Mouse (Mus musculus): Measurements from ENCODE around the gene AC131692.1. TPM values are rescaled to one million over a fixed set of nuclear protein-coding genes. Genes with fewer than 3 reads are reported as not detected.
A peak's percentile ranks its signal among the peaks of the same experiment; 100 is the strongest.

Gene AC131692.1
- 0.41 and 0.56 TPM in 2 replicates for polyA plus RNA-seq (2016; fragmentation: Nextera tagmentation; extraction: Ambion mirVana)

GRCm38 (mm10) chr19:6094119-6094518 is at the start of gene AC131692.1:
Gene AC131692.1 (plus strand): TSS chr19:6094419.
- 95% methylated on average over 7 of the region's 7 CpGs for WGBS
- Histone ChIP-seq H3K4me3 (no peak within 1 kb of the TSS), H3K4me1 (no peaks in the 10 kb centered on the region), H3K9me3 (no peaks in the 10 kb centered on the region), H3K27ac (replicated peaks) (no peak within 1 kb of the TSS), H3K27me3 (replicated peaks; ENCODE audit: low read depth, poor library complexity, severe bottlenecking) (no peaks in the 10 kb centered on the region), H3K36me3 (replicated peaks) (peaks cover 97% of the 10 kb centered on the region)
- DNase-seq (ENCODE audit: low spot score): no peak

- Histone ChIP-seq H3K4me1 (peaks cover 26% of the 10 kb centered on the region), H3K9me3 (no peaks in the 10 kb centered on the region), H3K4me3 (peak overlapping the region; percentile 82), H3K27me3 (replicated peaks; ENCODE audit: low read depth, poor library complexity, severe bottlenecking) (no peaks in the 10 kb centered on the region), H3K27ac (replicated peaks) (peak overlapping the region; percentile 99), H3K36me3 (replicated peaks) (peaks cover 28% of the 10 kb centered on the region)
- DNase-seq (ENCODE audit: low spot score): no peak
- WGBS: 24% methylated on average over 20 of the region's 20 CpGs
Observed at GRCm38 (mm10) chr19:6045366-6046293, 48.6 kb upstream of the AC131692.1 start.

GRCm38 (mm10) chr19:6046294-6047153 is 47.7 kb upstream of the AC131692.1 start, which contains the start of gene Syvn1:
Gene Syvn1 (plus strand): TSS chr19:6046576.
- peaks cover 26% of the 10 kb centered on the region for H3K4me1 ChIP-seq
- H3K27me3 ChIP-seq (replicated peaks; ENCODE audit: low read depth, poor library complexity, severe bottlenecking): no peaks in the 10 kb centered on the region
- peak; percentile 93 for DNase-seq (ENCODE audit: low spot score)
- under 1% methylated on average over 65 of the region's 65 CpGs for WGBS
- peaks cover 37% of the 10 kb centered on the region for H3K36me3 ChIP-seq (replicated peaks)
- H3K27ac ChIP-seq (replicated peaks): peak within 1 kb of the TSS; percentile 99
- H3K4me3 ChIP-seq: peak within 1 kb of the TSS; percentile 82
- no peaks in the 10 kb centered on the region for H3K9me3 ChIP-seq

GRCm38 (mm10) chr19:6047154-6047898 is 46.9 kb upstream of the AC131692.1 start:
- H3K27me3 ChIP-seq (replicated peaks; ENCODE audit: low read depth, poor library complexity, severe bottlenecking): no peaks in the 10 kb centered on the region
- peak overlapping the region; percentile 99 for H3K27ac ChIP-seq (replicated peaks)
- no peak for DNase-seq (ENCODE audit: low spot score)
- no peaks in the 10 kb centered on the region for H3K9me3 ChIP-seq
- peak overlapping the region; percentile 82 for H3K4me3 ChIP-seq
- peaks cover 26% of the 10 kb centered on the region for H3K4me1 ChIP-seq
- peaks cover 45% of the 10 kb centered on the region for H3K36me3 ChIP-seq (replicated peaks)
- 2% methylated on average over 44 of the region's 44 CpGs for whole genome bisulfite sequencing

- Histone ChIP-seq H3K4me1 (peaks cover 26% of the 10 kb centered on the region), H3K4me3 (peak overlapping the region; percentile 82), H3K27ac (replicated peaks) (no peak overlapping the region; the same call in 1 of the 2 replicates), H3K9me3 (no peaks in the 10 kb centered on the region), H3K36me3 (replicated peaks) (peaks cover 50% of the 10 kb centered on the region), H3K27me3 (replicated peaks; ENCODE audit: low read depth, poor library complexity, severe bottlenecking) (no peaks in the 10 kb centered on the region)
- DNase-seq (ENCODE audit: low spot score): no peak
- 90% methylated on average over 8 of the region's 8 CpGs for WGBS
Observed at GRCm38 (mm10) chr19:6047899-6048166, 46.4 kb upstream of the AC131692.1 start.

GRCm38 (mm10) chr19:6048681-6049410 is 45.4 kb upstream of the AC131692.1 start:
- 87% methylated on average over 11 of the region's 11 CpGs for WGBS
- H3K36me3 ChIP-seq (replicated peaks): peaks cover 60% of the 10 kb centered on the region
- H3K27me3 ChIP-seq (replicated peaks; ENCODE audit: low read depth, poor library complexity, severe bottlenecking): no peaks in the 10 kb centered on the region
- peaks cover 26% of the 10 kb centered on the region for H3K4me1 ChIP-seq
- DNase-seq (ENCODE audit: low spot score): no peak
- peak overlapping the region; percentile 82; the same call in 1 of the 2 replicates for H3K4me3 ChIP-seq
- H3K9me3 ChIP-seq: no peaks in the 10 kb centered on the region
- no peak overlapping the region for H3K27ac ChIP-seq (replicated peaks)

- no peaks in the 10 kb centered on the region for H3K9me3 ChIP-seq
- DNase-seq (ENCODE audit: low spot score): no peak
- no peak overlapping the region for H3K27ac ChIP-seq (replicated peaks)
- H3K36me3 ChIP-seq (replicated peaks): peaks cover 85% of the 10 kb centered on the region
- no peaks in the 10 kb centered on the region for H3K27me3 ChIP-seq (replicated peaks; ENCODE audit: low read depth, poor library complexity, severe bottlenecking)
- WGBS: 91% methylated on average over 7 of the region's 7 CpGs
- peaks cover 24% of the 10 kb centered on the region for H3K4me1 ChIP-seq
- no peak overlapping the region for H3K4me3 ChIP-seq
Observed at GRCm38 (mm10) chr19:6052516-6052915, 41.7 kb upstream of the AC131692.1 start.

GRCm38 (mm10) chr19:6054296-6054695 is 39.9 kb upstream of the AC131692.1 start:
- DNase-seq (ENCODE audit: low spot score): no peak
- Histone ChIP-seq H3K27ac (replicated peaks) (no peak overlapping the region), H3K36me3 (replicated peaks) (peaks cover 79% of the 10 kb centered on the region), H3K4me3 (no peak overlapping the region), H3K4me1 (peaks cover 20% of the 10 kb centered on the region), H3K9me3 (no peaks in the 10 kb centered on the region), H3K27me3 (replicated peaks; ENCODE audit: low read depth, poor library complexity, severe bottlenecking) (no peaks in the 10 kb centered on the region)
- WGBS: 86% methylated on average over 5 of the region's 5 CpGs

- peaks cover 65% of the 10 kb centered on the region for H3K36me3 ChIP-seq (replicated peaks)
- H3K4me3 ChIP-seq: peak overlapping the region; percentile 70
- H3K27ac ChIP-seq (replicated peaks): no peak overlapping the region
- no peaks in the 10 kb centered on the region for H3K9me3 ChIP-seq
- 70% methylated on average over 4 of the region's 4 CpGs for WGBS
- peaks cover 29% of the 10 kb centered on the region for H3K4me1 ChIP-seq
- H3K27me3 ChIP-seq (replicated peaks; ENCODE audit: low read depth, poor library complexity, severe bottlenecking): no peaks in the 10 kb centered on the region
- no peak for DNase-seq (ENCODE audit: low spot score)
Observed at GRCm38 (mm10) chr19:6056696-6057095, 37.5 kb upstream of the AC131692.1 start.

GRCm38 (mm10) chr19:6057313-6058096 is 36.7 kb upstream of the AC131692.1 start, which contains the start of the genes Mrpl49 and Fau:
Gene Mrpl49 (minus strand): TSS chr19:6057785.
Gene Fau (plus strand): TSS chr19:6057844.
- WGBS: under 1% methylated on average over 63 of the region's 63 CpGs
- Histone ChIP-seq H3K27me3 (replicated peaks; ENCODE audit: low read depth, poor library complexity, severe bottlenecking) (no peaks in the 10 kb centered on the region), H3K4me3 (peak within 1 kb of the TSS; percentile 70), H3K27ac (replicated peaks) (peak within 1 kb of the TSS; percentile 90), H3K4me1 (peaks cover 37% of the 10 kb centered on the region), H3K9me3 (no peaks in the 10 kb centered on the region), H3K36me3 (replicated peaks) (peaks cover 61% of the 10 kb centered on the region)
- peak; percentile 99 for DNase-seq (ENCODE audit: low spot score)

- 36% methylated on average over 5 of the region's 5 CpGs for WGBS
- Histone ChIP-seq H3K4me3 (peak overlapping the region; percentile 70), H3K36me3 (replicated peaks) (peaks cover 61% of the 10 kb centered on the region), H3K9me3 (no peaks in the 10 kb centered on the region), H3K27ac (replicated peaks) (peak overlapping the region; percentile 90), H3K27me3 (replicated peaks; ENCODE audit: low read depth, poor library complexity, severe bottlenecking) (no peaks in the 10 kb centered on the region), H3K4me1 (peaks cover 45% of the 10 kb centered on the region)
- no peak for DNase-seq (ENCODE audit: low spot score)
Observed at GRCm38 (mm10) chr19:6058513-6058912, 35.7 kb upstream of the AC131692.1 start.

All from embryonic facial prominence, embryonic 10.5 days (tissue).